Mouse (Mus musculus) liver, adult 2 months (tissue): ENCODE measurements at regions not wholly inside any gene's neighbourhood (a gene's known extent, or its start where the extent isn't known, plus 50 kb on each side); places are given as distances from the start of the nearest gene placed in this dataset.

Experiments
- CTCF ChIP-seq: fragments of 200-500 bp; IDR thresholded peaks from 2 replicates; pipeline ENCODE4 v1.5.1; 2011; ENCODE audit warnings: low read depth, low read length, control low read depth
- POLR2A ChIP-seq: fragments of 200-500 bp; IDR thresholded peaks from 2 replicates; pipeline ENCODE4 v1.6.1; 2011; ENCODE audit warnings: low read length, control low read depth; ENCODE audit not compliant: insufficient read depth; ENCODE audit errors: extremely low read depth

DNA sequence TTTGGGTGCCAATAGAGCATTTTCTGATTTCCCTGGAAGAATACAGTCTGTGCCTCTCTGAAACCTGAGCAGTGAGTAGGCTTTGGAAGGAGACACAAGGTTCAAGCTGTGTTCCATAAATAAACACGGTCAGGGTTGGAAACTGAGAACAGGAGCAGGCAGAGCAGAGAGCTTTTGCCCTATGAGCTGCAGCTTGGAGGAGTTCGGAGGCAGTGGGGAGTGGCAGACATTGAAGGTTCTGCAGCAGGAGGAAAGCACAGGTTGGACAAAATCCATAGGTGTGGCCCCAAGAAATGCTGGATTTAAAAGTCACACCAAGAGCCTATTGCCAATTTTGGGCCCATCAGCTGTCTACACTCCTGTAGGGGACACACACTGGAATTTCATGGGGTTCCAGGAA is 59.0 kb upstream of the Cd93 start:
- TF ChIP-seq CTCF (no peak), POLR2A (no peak)
